Mouse (Mus musculus) hindbrain, embryonic 16.5 days (tissue): Measurements from ENCODE around the gene Slx4ip. TPM values are rescaled to one million over a fixed set of nuclear protein-coding genes. Genes with fewer than 3 reads are reported as not detected.
A peak's percentile ranks its signal among the peaks of the same experiment; 100 is the strongest.

Source experiments
- ATAC-seq: fragments of 200-750 bp; cut with Nextera tagmentation; 2 replicates; pipeline ENCODE4 v1.8.0; 2017; ENCODE audit warnings: moderate TSS enrichment, moderate library complexity
- H3K27ac ChIP-seq: fragments of 300-500 bp; sonication (generic); 2 replicates; pipeline ENCODE4 v1.5.1; 2014; ENCODE audit warnings: low read depth, mild to moderate bottlenecking, control low read depth, low read length, moderate library complexity
- H3K27me3 ChIP-seq: fragments of 300-500 bp; sonication (generic); replicated peaks from 2 replicates; pipeline ENCODE4 v1.6.1; 2014; ENCODE audit warnings: low read length; ENCODE audit not compliant: control insufficient read depth, insufficient read depth
- H3K36me3 ChIP-seq: fragments of 300-500 bp; sonication (generic); 2 replicates; pipeline ENCODE4 v1.6.1; 2014; ENCODE audit warnings: mild to moderate bottlenecking, low read length, moderate library complexity, mixed read lengths; ENCODE audit not compliant: control insufficient read depth, insufficient read depth
- H3K4me1 ChIP-seq: fragments of 300-500 bp; sonication (generic); 2 replicates; pipeline ENCODE4 v1.6.1; 2014; ENCODE audit warnings: low read depth, low read length; ENCODE audit not compliant: control insufficient read depth, insufficient read depth
- H3K4me2 ChIP-seq: fragments of 300-500 bp; sonication (generic); 2 replicates; pipeline ENCODE4 v1.6.1; 2014; ENCODE audit warnings: mild to moderate bottlenecking, low read length, control low read depth, moderate library complexity
- H3K4me3 ChIP-seq: fragments of 300-500 bp; sonication (generic); 2 replicates; pipeline ENCODE4 v1.5.1; 2014; ENCODE audit warnings: mild to moderate bottlenecking, low read length, control low read depth, moderate library complexity
- H3K9ac ChIP-seq: fragments of 300-500 bp; sonication (generic); 2 replicates; pipeline ENCODE4 v1.6.1; 2014; ENCODE audit warnings: low read depth, mild to moderate bottlenecking, control low read depth, low read length, moderate library complexity
- H3K9me3 ChIP-seq: fragments of 300-500 bp; sonication (generic); 2 replicates; pipeline ENCODE4 v1.6.1; 2014; ENCODE audit warnings: mild to moderate bottlenecking, low read length, moderate library complexity; ENCODE audit not compliant: control insufficient read depth
- WGBS: fragments of 180-500 bp; shearing (Covaris S2); extraction: QIAGEN DNeasy Blood & Tissue Kit; methylation state at CpG from one replicate; pipeline ENCODE4 v1.1.7; 2014; 5-methylcytosine and 5-hydroxymethylcytosine counted together
- polyA plus RNA-seq: library from polyadenylated mRNA; unstranded; fragments of >200 nt; fragmentation: Nextera tagmentation; extraction: Ambion mirVana; gene quantifications from 2 replicates; pipeline ENCODE4 v1.2.1, GENCODE M21; 2015

Slx4ip gene
- polyA plus RNA-seq, 1 experiment from 2014 or later, result 10.6 TPM

DNA sequence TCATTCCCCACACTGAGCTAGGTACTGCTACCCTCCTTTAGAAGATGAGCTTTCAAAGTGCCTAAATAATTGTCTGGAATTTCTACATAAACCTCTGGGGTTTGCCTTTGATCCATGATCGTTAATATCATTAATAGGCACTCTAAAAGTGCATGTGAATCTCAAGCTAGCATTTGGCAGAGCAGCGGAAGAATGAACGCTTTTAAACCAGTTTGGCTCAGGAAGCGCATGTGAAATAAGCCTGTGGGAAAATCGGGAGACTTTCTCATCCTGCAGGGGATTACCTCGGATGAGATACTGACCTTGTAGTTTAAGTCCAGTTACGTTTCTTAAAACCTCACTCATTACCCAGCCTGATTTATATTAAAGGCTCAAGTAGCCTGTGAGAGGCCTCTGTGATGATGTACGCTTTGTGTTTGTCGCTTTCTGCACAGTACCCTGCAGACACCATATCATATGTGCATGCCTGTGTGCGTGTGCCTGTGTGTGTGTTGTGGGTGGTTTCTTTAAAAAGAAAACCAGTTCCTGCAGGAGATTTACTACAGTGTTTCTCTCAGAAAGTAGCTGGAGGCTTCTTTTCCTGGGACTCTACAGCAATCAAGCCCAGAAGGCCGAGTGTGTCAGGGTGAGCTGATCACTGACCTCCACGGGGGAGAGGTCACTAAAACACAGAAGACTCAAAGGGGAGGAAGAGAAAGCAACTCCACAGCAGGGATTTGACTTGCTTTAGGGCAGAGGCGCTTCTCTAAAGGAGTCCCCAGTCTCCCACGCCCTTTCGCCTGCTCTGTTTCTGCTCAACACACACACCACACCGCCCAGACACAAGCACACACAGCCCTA is 182.7 kb downstream of the Slx4ip start:
- H3K27me3 ChIP-seq, result no peaks in the 10 kb centered on the region
- peaks cover 2% of the 10 kb centered on the region; the same call in 1 of the 2 replicates for H3K4me1 ChIP-seq
- H3K4me3 ChIP-seq, result no peak overlapping the region
- no peak overlapping the region for H3K27ac ChIP-seq
- no peaks in the 10 kb centered on the region for H3K36me3 ChIP-seq
- no peak for ATAC-seq
- H3K9me3 ChIP-seq, result no peaks in the 10 kb centered on the region
- H3K9ac ChIP-seq, result no peak overlapping the region
- WGBS, result 29% methylated on average over 16 of the region's 16 CpGs
- no peak overlapping the region for H3K4me2 ChIP-seq

DNA sequence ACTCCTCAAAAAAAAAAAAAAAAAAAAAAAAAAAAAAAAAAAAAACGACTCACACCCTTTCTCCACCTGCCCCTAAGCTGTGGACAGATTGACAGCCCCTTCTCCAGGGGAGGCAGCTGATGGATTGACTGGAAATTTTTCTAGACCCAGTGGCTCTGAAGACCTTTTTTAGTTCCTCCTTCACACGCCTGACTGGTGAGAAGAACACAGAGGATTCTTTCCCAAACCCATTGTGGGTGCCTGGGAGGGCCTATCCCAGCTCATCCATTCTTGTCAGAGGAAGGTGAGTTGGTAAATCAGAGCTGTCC is 183.2 kb downstream of the Slx4ip start:
- H3K36me3 ChIP-seq, result no peaks in the 10 kb centered on the region
- no peak overlapping the region for H3K27ac ChIP-seq
- no peak overlapping the region for H3K4me3 ChIP-seq
- peaks cover 2% of the 10 kb centered on the region; the same call in 1 of the 2 replicates for H3K4me1 ChIP-seq
- ATAC-seq, result no peak
- no peaks in the 10 kb centered on the region for H3K27me3 ChIP-seq
- H3K4me2 ChIP-seq, result no peak overlapping the region
- WGBS, result 23% methylated on average over 2 of the region's 2 CpGs
- H3K9ac ChIP-seq, result no peak overlapping the region
- no peaks in the 10 kb centered on the region for H3K9me3 ChIP-seq

DNA sequence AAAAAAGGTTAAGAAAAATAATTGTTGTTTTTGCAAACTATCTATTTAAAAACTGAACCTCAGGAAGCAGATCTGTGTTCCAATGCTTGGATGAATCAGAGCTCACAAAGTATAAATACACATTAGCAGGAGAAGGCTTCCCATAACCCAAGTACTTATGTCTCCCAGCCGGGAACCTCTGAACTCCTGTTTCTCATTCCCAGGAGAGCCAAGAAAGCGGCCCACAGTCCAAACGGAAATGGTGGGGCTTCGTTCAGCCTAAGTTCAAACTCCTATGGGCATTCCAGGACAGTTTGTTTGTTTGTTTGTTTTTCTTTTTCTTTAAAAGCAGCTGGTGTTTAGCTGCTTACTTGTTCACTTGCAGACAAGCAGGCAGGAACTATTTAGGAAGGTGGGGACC is 187.8 kb downstream of the Slx4ip start:
- H3K4me2 ChIP-seq, result no peak overlapping the region
- 75% methylated on average over 4 of the region's 4 CpGs for WGBS

DNA sequence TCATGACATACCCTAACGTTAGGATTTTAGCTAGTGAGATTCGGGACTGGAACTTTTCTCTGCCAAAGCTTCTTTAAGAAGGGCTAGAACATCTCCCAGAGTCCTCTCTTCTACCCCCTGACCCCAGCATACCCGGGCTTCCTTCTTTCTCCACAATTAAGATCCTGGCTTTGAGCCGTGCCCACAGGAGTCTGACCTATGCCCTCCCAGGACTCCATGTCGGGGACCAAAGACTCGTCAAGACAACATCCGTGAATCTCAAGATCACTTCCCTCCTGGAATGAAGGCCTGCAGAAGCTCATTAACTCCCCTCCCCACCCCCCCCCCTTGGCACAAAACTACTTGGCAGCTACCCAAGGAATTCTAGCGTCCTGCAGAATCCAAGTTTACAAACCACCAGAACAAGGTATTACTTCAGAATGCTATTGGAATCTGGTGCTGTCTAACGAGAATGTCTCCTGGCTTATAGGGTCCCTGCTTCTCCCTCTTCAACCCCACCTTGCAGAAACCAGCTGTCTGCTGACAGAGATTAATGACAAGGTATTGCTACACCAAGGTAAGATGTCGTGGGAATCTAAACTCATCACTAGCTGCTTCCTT is 188.8 kb downstream of the Slx4ip start:
- peaks cover 3% of the 10 kb centered on the region for H3K4me1 ChIP-seq
- H3K4me2 ChIP-seq, result no peak overlapping the region
- H3K27ac ChIP-seq, result no peak overlapping the region
- H3K9ac ChIP-seq, result no peak overlapping the region
- ATAC-seq, result no peak
- no peak overlapping the region for H3K4me3 ChIP-seq
- H3K36me3 ChIP-seq, result 0 out of 2 replicates have a peak, but pooled peaks cover 4% of the 10 kb centered on the region
- WGBS, result 24% methylated on average over 10 of the region's 10 CpGs
- no peaks in the 10 kb centered on the region for H3K9me3 ChIP-seq
- H3K27me3 ChIP-seq, result no peaks in the 10 kb centered on the region

More for the DNA sequence above, 187.8 kb downstream of the Slx4ip start:
- Histone ChIP-seq H3K9ac (no peak overlapping the region), H3K4me1 (peaks cover 3% of the 10 kb centered on the region), H3K36me3 (no peaks in the 10 kb centered on the region), H3K27ac (no peak overlapping the region), H3K27me3 (no peaks in the 10 kb centered on the region), H3K4me3 (no peak overlapping the region), H3K9me3 (no peaks in the 10 kb centered on the region)
- no peak for ATAC-seq

DNA sequence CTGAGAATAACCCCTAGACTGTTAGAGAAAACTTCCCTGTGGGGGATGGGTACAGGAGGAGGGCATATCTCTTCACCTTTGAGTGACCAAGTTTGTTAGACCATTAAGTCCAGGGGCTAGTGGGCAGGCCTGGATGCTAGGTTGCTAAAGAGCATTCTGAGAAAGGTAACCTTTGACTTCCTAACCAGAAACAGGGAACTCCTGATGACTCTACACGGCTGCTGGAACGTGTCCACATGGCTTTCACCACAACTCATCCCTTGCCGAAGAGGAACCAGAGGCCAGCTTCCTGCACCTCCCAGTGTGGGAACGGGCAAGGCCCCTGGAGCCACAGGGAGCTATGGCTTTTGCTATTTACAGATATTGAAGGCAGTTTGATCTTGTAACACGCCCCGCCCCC is 189.4 kb downstream of the Slx4ip start:
- H3K36me3 ChIP-seq, result peaks cover 4% of the 10 kb centered on the region; the same call in 1 of the 2 replicates
- H3K27ac ChIP-seq, result no peak overlapping the region
- peaks cover 3% of the 10 kb centered on the region for H3K4me1 ChIP-seq
- no peaks in the 10 kb centered on the region for H3K27me3 ChIP-seq
- no peak overlapping the region for H3K4me3 ChIP-seq
- no peaks in the 10 kb centered on the region for H3K9me3 ChIP-seq
- H3K4me2 ChIP-seq, result no peak overlapping the region
- ATAC-seq, result no peak
- 76% methylated on average over 6 of the region's 6 CpGs for WGBS
- no peak overlapping the region for H3K9ac ChIP-seq

DNA sequence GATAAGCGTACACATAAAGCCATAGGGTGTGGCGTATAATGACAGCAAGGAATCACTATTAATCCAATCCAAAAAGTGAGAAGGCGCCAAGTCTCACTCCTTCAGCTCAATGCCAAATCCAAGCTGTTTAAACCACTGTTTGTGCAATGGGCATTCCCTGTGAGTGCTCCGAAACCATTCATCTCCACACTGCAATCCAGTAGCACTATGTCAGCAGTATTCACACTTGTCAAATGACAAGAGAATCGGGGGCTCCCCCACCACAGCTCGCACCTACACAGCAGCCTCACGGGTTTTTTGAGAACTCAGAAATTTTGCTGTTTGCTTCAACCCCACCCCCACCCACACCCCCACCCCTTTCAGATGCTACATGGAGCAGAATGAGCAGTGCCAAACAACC is 190.0 kb downstream of the Slx4ip start:
- H3K9ac ChIP-seq, result no peak overlapping the region
- H3K4me3 ChIP-seq, result no peak overlapping the region
- no peaks in the 10 kb centered on the region for H3K27me3 ChIP-seq
- no peak overlapping the region for H3K27ac ChIP-seq
- no peak overlapping the region for H3K4me2 ChIP-seq
- WGBS, result 77% methylated on average over 7 of the region's 7 CpGs
- H3K9me3 ChIP-seq, result no peaks in the 10 kb centered on the region
- peaks cover 4% of the 10 kb centered on the region; the same call in 1 of the 2 replicates for H3K36me3 ChIP-seq
- peaks cover 3% of the 10 kb centered on the region for H3K4me1 ChIP-seq
- no peak for ATAC-seq

DNA sequence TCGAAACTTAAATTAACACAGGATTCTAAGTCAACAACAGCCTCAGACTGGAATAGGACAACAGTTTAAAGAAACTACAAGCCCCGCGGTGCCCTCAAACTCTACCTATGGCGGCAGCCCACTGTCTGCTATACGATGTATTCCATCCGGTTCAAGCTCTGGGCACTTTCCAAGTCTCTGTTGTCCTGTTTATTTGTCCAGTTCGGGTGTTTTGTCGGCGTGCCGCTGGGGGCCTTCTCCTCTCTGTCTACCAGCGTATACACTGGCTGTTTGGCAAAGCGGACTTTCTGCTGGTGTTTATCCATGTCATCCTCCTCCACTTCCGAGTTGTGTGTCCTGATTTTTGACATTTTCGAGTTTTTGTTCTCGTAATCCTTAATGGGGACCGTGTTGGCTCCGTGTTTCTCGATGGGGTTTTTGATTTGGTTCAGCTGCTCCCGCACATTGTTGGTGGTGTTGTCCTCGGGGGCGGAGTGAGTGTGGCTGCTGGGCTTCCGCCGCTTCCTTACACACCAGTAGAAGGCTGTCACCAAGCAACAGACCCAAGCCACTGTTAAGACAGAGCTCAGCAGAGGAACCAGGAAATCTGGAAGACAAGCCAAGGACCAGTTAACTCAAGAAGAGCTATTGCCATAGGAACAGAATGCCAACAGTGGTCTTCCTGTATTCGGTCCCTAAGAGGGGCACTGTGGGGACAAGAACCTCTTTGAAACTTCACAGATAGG is 192.0 kb downstream of the Slx4ip start:
- H3K4me1 ChIP-seq, result peaks cover 3% of the 10 kb centered on the region
- 77% methylated on average over 24 of the region's 24 CpGs for WGBS
- H3K4me3 ChIP-seq, result no peak overlapping the region
- H3K4me2 ChIP-seq, result no peak overlapping the region
- H3K27ac ChIP-seq, result no peak overlapping the region
- no peaks in the 10 kb centered on the region for H3K27me3 ChIP-seq
- H3K9ac ChIP-seq, result no peak overlapping the region
- ATAC-seq, result peak; percentile 81
- H3K9me3 ChIP-seq, result no peaks in the 10 kb centered on the region
- peaks cover 4% of the 10 kb centered on the region; the same call in 1 of the 2 replicates for H3K36me3 ChIP-seq

DNA sequence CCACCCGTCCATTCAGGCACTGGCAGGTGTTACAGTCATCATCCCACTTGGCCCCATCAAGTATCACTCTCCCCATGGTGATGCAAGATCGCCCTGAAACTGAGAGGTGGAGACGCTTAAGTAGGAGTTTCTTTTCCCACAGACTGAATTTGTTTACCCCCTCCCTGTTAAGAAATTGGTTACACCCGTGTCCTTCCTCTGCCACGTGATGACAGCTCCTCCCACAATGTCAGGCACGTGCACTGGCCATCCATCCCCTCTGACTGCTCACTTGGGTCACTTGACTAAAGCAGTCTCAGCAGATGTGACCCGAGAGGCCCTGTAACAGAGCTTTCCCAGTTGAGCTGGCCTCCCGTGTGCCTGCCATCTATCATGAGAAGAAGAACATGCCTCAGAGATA is 194.2 kb downstream of the Slx4ip start:
- ATAC-seq, result no peak
- Histone ChIP-seq H3K36me3 (peaks cover 10% of the 10 kb centered on the region; the same call in 1 of the 2 replicates), H3K27me3 (no peaks in the 10 kb centered on the region)

More for the DNA sequence above, 194.2 kb downstream of the Slx4ip start:
- Histone ChIP-seq H3K27ac (no peak overlapping the region), H3K9ac (no peak overlapping the region), H3K4me1 (no peaks in the 10 kb centered on the region; the same call in 1 of the 2 replicates), H3K4me2 (no peak overlapping the region), H3K9me3 (no peaks in the 10 kb centered on the region), H3K4me3 (no peak overlapping the region)
- 71% methylated on average over 8 of the region's 8 CpGs for WGBS
